Mouse (Mus musculus) layer of hippocampus, adult 18-20 months (tissue): ENCODE data around the gene Gm17359. TPM values are rescaled to one million over a fixed set of nuclear protein-coding genes. Genes with fewer than 3 reads are reported as not detected.

ENCODE experiments used
- DNase-seq, 2 experiments: peaks; one replicate each; pipeline ENCODE4 v3.0.0; 2022; ENCODE audit warnings: low spot score in 2 of 2
- long read RNA-seq: library from polyadenylated mRNA; stranded (forward); transcript quantifications from one replicate; pipeline ENCODE4 v2.0.0, GENCODE M21; 2021
- total RNA-seq, 2 experiments: library from RNA; stranded (reverse); gene quantifications; 2 replicates each; pipeline ENCODE4 v1.2.3; 2021

Gm17359 gene
- total RNA-seq: not detected
- long read RNA-seq, partial matches to known transcripts: 0 of 1 reads
- long read RNA-seq, other reads (novel, unspliced or antisense): 1 of 1 reads

DNA sequence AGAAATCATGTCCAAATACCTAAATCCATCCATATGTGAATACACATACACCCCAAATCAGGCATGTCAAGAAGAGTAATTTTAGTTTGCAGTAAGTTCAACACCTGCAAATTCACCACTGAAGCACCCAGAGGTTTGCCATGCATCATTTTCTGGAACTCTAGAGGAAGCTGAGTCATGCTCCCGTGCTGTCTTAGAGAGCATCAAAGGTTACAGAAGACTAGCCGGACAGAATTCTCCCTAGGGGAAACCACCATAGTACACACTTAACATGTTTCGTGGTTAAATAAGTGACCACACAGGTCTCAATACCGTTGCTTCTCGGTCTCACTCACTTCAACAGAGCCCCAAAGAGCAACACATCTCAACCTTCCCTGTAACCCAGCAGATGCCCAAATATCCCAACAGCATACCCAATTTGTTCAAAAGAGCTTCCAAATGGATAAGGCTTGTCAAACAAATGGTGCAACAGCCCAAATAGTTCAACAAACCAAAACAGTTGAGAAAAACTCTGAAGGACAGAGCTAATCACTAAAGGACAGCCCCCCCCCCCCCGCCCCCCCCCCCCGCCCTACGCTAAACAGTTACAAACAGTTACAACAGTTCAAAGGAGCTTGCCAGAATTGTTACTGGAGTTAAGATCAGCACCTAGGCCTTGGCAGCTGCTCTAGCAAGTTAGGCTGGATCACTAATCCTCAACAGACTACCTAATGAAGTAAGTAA is at the start of gene Gm17359:
Gm17359 (plus strand) TSS at position 618 of the 723 bp plus-strand sequence.
- no peak for DNase-seq

DNA sequence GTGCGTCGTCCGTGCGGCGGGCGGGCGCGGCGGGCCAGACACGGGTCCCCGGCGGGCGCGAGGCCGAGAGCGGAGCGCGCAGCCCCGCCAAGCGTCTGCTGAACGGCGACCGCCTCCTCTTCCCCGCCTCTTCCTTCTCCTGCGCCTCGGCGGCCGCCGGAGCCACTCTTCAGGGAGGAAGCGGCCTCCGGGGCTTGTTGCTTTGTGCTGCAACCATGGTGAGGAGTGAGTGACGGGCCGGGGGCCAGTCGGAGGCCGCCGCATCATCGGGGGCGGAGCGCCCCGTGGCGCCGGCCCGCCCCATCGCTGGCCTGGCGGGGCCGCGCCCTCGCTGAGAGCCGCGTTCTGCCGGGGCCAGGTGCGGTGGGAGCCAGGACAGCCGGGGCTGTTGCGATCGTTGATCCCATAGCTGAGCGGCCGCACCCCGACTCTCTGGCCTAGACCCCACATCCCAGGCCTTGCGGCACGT is 49.3 kb upstream of the Gm17359 start:
- DNase-seq: peak; percentile 95 to 97

DNA sequence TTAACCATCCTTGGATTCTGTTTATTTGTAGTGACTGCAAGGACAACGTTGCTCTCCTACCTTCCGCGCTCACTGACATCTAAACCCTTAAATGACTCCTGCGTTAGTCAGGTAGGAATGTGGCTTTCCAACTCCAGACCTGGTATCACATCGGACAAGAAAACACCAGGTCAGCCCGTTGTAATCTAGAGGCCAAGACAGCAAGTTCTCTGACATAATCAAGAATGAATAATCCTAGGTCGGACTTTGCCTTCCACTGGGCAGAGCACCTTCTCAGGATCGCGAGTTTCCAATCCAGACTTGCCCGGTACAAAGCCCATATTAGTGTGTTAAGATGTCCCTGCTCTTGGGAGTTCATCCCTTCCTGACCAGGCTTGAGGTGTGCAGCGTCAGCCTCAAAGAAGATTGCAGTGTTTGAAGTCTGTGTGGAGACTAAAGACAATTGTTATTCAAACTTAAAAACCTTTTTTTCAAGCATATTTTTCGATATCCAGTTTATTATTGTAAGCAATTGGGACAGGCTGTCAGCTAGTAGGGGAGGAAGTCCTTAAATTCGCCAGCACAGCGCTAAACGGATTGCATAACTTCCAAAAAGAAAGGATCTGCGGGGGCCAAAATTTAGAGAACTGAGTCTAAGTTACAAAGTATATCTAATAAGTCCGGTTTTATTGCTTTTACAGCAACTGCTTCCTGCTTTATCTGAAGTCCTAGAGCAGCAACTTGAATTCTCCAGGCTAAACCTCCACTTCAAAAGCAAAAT is 48.6 kb upstream of the Gm17359 start:
- DNase-seq: peak in 1 of 2 experiments; percentile 46

DNA sequence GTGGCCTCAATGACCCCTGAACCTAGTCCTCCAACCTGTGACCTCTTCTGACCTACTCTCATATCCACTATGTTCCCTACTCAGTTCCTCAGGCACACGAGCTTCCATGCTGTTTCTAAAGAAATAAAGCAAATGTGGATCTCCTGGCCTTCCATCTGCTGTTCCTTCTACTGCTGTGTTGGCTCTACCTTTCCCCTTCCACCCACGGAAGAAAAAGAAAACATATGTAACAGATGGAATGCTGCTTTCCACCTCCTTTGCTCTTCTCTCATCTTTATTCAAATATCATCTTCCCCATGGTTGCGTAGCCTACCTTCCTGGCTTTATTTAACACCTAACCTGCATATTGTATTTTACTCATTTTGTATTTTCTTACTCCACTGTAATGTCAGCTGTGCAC is 47.4 kb upstream of the Gm17359 start:
- peak in 1 of 2 experiments; percentile 58 for DNase-seq

DNA sequence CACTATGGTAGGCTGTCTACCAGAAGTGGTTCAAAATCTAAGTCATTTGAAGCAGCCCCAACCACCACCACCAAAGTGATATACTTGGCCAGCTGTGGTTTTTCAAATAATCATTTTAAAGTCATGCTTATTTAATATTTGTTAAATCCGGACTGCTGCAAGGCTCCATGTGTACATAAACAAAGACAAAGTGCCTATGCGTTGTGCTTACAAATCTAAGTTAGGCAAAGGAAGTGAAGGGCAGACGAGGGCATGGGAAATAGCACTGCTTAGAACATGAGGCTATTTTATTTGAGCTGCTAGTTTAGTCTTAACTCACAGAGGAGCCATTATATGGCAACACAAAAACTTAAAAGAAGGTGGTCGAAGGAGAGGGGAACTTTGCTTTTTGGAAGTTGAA is 43.4 kb upstream of the Gm17359 start:
- no peak for DNase-seq

DNA sequence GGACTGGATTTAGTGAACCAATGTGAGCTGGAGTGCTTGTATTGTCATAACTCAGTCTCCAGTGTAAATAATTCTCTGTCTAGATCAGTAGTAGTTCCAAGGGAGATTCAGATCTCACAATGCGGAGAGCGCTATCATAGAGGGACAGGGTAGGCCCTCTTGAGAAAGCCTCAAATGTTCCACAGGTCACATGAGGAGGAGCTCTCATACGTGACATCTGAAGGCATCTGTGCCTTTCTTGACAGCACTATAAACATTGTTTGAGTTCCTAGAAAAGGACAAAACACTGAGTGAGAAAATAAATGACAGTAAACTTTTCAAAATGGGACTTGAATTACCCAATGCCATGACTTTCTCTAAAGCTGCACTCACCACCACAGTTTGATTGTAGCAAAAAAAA is 41.8 kb upstream of the Gm17359 start:
- no peak for DNase-seq

DNA sequence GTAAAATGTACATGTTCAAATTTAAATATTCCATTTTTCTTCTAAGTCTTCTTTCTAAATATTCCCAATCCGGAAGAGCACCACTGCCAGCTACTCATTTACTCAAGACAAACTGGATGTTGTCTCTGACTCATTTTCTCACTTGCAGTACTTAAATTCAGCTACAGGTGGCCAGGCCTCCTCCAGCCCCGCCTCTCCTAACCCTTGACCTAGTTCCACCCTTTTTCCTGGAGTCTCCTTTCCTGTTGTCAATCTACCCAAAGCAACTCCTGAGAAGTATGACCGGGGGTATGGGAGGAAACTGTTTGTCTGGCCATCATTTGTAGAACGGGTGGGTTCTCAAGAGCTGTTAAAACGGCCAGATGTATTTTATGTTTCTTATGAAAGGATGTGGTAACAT is 40.4 kb upstream of the Gm17359 start:
- no peak for DNase-seq

DNA sequence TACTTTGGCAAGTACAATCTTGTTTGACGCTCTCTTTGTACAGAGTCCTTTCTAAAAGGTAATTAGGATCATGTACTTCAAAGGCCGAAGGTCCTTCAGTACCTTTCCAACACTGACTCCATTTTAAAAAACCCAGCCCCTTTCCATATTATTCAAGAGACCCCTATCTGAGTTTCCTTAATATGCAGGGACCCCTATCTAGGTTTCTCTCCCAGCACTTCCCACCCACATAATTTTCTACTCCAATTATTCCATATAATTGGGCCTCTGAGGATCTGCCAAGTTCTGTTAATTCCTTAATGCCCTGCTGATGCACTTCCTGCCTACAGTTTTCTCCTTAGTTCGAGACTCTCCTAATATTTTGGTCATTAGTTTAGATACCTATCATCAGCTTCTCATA is 39.9 kb upstream of the Gm17359 start:
- DNase-seq: no peak

DNA sequence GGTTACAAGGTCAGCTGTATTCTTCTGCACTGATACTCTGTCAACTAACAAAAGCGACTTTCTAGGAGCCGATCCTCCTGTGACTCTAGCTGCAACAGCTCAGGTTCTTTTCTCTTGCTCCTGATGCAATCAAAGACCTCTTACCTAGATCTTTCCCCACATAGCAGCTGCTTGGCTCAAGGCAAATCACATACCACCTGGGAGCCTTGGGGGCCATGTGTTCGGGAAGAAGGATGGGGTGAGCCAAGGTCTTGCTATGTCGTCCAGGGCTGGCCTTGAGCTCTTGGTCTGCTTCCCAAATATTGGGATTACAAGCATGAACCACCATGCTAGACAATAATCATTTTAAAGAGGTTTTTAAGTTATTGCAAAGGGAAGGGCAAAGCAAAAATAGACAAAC is 39.2 kb upstream of the Gm17359 start:
- DNase-seq: no peak

DNA sequence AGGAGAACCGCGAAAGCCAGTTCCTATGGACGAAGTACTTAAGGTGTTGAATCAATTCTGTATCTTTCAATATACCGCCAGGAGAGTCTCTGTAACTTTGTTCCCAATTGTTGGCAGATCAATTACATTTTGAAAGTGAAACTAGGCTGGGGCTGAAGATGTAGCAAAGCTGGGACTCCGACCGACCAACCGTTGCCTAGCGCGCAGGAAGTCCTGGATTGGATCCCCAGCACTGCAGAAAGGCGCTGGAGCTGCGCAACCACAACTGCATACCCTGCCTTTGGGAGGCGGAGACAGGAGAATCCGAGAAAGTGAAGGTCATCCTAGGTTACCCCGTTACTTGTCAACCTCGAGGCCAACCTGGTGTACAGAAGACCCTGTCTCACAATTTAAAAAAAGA is 37.1 kb upstream of the Gm17359 start:
- DNase-seq: no peak

DNA sequence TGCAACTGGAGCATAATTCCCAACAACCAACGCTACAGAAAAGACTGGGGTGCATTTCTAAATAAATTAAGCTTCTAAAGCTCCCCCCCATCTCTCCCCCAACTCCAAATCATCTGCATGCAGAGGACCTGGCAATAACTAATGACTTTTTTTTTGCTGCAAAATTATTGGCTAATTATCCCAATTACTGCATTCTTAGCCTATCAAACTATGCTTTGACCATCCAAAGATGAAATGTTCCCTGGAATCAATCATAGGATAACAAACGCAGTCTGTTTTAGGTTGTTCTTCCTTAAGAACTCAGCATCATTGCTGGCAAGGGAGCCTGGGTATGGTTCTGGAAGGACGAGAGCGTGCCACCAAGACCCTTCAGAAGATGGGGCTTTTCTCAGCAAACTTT is 27.9 kb upstream of the Gm17359 start:
- DNase-seq: no peak

DNA sequence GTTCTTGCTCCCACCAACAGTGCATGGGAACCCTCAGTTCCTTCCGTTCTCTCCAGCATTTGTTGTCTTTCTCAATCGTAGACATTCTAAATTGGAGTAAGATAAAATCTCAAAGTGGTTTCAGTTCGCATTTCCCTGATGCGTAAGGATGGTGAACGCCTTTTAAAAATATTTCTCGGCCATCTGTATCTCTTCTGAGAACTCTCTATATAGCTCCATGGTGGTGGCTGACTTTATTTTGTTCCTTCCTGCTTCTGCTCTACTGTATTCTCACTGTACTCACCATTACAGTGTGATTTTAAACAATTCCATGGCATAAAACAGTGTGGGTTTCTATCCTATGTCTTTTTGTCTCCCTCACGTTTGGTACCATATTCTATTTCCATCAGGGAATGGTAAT is 26.3 kb upstream of the Gm17359 start:
- DNase-seq: peak in 1 of 2 experiments; percentile 47

DNA sequence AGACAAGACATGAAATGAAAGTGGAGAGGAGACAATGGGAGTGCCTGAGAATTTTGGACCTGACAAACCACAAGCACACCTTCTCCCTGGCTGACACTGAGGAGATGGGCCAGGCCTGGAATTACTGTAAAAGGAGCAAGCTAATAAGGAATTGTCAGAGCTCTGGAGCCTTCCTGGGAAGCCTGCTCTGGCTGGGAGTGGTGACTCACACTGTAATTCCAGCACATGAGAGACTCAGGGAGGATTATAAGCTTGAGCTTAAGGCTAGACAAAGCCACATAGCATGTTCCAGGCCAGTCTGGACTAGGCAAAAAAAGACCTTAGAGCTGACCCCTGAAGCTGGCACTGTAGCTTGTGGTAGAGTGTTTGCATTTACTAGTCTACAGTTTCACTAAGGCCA is 24.6 kb upstream of the Gm17359 start:
- no peak for DNase-seq

DNA sequence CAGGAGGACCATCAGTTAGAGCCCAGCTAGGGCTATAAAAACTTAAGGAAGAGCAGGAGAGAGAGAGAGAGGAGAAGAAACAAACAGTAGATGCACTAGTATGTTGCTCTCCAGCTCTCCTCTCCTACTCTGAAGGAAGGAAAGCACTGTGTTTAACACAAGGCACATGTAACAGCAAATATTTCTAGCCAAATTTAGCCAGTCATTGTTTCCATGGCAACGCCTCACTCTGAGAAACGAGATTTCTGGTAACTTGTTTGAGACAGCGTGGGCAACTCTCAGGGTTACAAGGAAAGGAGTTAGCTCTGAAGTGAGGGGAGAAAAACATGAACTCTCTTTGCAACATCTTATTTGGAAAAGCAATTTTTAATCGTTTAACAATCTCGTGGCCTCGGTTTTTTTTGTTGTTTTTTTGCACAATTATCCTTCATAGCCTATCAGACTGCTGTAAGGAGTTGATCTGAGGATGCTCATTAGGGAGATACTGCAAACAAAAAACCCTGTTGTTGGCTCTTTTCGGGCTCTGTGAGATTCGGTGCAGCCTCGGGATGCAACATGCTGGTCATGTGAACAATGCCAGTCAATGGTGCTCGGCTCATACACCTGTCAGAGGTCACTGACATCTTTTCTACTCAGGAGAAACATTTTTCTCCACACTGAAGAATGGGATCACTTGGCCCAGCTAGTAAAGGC is 22.3 kb upstream of the Gm17359 start:
- peak; percentile 74 to 91 for DNase-seq

DNA sequence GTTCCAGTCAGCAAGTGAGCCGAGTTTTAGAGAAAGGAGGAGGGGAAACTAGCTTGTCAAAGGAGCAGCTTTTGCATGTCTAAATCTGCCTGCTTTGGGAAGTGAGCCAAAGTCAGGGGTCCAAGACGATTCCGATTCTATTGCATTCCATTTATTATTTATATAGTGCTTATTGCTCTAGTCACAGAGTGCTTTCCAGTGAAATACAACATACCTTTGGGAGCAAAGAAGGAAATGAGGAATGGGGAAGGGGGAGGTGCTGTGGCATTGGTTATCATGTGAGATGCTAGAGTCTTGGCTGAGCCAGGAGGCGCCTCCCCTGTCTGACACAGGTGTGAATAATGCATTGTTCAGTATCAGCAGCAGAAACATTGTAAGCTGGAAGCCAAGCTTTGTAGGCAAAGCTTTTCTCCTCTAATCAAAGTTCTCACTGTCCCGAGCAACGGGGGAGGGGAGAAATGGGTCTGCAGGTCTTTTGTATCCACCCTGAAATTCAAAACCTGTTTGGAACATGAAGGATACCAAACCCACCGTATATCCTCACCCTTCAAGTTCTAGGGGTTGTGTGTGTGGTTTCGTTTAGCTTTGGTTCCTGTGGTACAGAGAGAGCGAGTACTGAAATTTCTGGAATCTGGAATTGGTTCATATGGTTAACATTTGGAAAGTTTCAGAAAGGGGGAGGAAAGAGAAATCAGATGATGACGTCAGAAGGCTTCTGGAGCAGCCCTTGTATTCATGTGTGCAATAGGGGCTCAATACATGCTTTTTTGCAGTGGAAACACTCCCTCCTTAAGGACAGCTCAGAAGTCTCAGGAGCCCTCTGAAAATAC is 11.5 kb upstream of the Gm17359 start:
- no peak for DNase-seq

DNA sequence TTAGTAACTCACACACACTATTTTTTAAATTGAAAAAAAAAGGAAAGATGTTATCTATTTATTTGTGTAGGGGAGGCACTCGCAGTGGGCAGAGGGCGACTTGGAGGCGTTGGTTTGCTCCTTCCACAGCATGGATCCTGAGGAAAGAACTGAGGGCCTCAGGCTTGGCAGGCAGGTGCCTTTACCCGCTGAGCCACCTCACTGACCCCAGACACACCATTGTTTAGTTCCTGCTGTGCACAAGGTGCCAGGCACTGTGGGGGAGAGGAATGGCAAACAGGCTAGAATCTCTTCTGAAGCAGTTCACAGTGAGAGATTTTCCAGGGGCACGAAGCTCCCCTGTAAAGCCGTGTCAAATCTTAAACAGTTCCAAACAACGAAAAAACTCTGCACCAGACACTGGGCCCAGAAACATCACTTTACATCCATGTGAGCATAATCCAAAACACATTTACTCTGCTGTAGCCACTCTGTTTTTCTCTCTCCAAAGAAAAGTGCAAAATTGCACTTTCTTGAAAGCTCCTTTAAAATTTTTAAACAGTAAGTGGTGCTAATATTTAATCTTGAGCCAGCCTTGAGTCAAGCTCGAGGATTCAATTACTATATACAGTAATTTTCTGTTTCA is 6.7 kb upstream of the Gm17359 start:
- no peak for DNase-seq

DNA sequence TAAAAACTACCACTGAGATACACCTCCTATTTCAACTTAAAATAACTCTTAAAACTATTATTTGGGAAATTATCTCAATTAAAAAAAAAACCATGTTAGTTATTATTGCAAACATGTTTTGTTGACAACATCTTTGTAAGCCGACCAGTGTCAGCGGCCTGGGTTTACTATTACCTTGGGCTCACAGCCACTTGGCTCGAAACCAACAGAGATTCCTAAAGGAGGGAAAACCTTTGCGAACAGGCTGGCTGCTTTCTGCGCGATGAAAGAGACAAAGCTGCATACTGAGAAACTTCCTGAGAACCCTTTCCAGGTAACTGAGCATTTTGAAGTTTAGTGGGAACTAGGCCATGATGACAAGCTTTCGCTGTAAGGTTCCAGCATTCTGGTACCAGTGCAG is 3.4 kb upstream of the Gm17359 start:
- no peak for DNase-seq

DNA sequence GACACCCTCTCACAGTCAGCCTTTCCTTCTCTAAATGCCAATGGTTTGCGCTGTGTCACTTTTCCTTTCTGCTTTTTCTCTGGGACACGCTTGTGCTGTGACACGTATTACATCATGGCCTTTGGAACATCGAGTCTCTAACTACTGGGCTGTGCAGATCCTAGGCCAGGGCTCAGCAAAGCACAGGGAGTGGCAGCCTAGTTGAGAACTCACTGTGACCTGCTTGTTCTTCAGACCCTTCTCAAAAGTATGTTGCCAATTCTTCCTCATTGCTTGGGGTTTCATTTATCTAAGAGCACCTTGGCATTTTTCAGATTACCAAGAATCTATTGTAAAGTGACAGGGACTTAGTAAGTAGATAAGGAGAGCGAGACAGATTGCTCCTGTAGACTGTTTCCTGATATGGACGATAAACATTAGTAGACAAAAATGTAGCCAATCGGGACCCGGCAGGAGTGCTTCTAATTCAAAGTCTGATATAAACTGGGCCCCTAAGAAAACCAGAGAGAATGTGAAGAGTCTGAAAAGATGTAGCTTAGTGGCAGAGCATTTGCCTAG is 2.7 kb upstream of the Gm17359 start:
- no peak for DNase-seq

DNA sequence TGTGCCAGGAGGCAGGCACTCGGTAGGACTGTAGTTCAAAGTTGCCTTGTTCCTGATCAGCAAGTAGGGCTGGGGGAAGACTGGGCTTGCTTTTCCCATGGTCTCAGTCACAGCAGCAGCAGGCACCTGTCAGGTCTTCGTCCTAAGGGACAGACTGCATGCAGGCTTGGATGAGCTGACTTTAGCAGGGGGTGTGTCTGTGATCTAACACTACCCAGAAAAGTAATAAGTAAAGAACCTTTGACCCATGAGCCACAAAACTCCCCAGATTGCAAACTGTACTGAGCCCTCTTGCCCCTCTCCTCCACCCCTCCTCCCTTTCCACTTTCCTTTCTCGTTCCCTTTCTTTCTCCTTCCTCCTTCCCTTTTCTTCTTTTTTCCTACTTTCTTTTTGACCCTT is 4.3 kb downstream of the Gm17359 start:
- no peak for DNase-seq
